Mouse (Mus musculus): ENCODE measurements around the gene Nrap.

GRCm38 (mm10) chr19:56386095-56386494 lies 3.7 kb downstream of the Nrap start:
- TF ChIP-seq CTCF (IDR thresholded peaks at IDR 0.05; ENCODE audit: control insufficient read depth, insufficient read depth, insufficient replicate concordance, low read depth, low read length) (no peak), POLR2A (IDR thresholded peaks at IDR 0.05; ENCODE audit: control insufficient read depth, low read depth, low read length) (no peak)

Data from testis, adult 2 months (tissue).